Mouse (Mus musculus): ENCODE measurements at regions not wholly inside any gene's neighbourhood (a gene's known extent, or its start where the extent isn't known, plus 50 kb on each side); places are given as distances from the start of the nearest gene placed in this dataset.

GRCm38 (mm10) chr6:120596717-120597116 lies 65.6 kb upstream of the Hdhd5 start:
- 77% methylated on average over 3 of the region's 3 CpGs for WGBS
- Histone ChIP-seq H3K4me1 (replicated peaks; ENCODE audit: control insufficient read depth, insufficient read depth, low read length) (peaks cover 6% of the 10 kb centered on the region), H3K4me3 (ENCODE audit: low read length) (no peak overlapping the region), H3K9me3 (ENCODE audit: control insufficient read depth, low read length) (no peaks in the 10 kb centered on the region), H3K9ac (ENCODE audit: low read length) (no peak overlapping the region), H3K27ac (ENCODE audit: low read length) (no peak overlapping the region), H3K4me2 (ENCODE audit: low read depth, low read length) (no peak overlapping the region), H3K27me3 (ENCODE audit: control insufficient read depth, insufficient read depth, low read depth, low read length) (no peaks in the 10 kb centered on the region), H3K36me3 (ENCODE audit: control insufficient read depth, insufficient read depth, low read length) (no peaks in the 10 kb centered on the region)
- ATAC-seq (ENCODE audit: low read depth), result no peak

DNA sequence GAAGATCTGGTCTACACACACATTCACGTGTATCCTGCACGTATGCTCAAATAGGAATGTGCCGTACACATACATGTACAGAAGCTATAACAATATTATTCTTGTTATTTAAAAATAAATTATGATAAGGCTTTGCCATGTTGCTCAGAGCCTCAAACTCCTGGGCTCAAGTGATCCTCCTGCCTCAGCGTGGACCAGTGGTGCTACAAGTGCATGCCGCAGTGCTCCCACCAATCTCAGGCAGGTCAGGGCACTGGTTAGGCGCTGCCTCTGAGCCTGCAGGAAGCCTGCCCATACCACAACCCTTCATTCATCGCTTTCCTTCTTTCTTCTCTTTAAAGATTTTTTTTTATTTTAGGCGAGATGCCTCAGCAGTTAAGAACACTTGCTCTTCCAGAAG lies 63.3 kb upstream of the Hdhd5 start:
- Histone ChIP-seq H3K27me3 (ENCODE audit: control insufficient read depth, insufficient read depth, low read depth, low read length) (no peaks in the 10 kb centered on the region), H3K4me2 (ENCODE audit: low read depth, low read length) (no peak overlapping the region), H3K9ac (ENCODE audit: low read length) (no peak overlapping the region), H3K27ac (ENCODE audit: low read length) (no peak overlapping the region), H3K4me3 (ENCODE audit: low read length) (no peak overlapping the region), H3K9me3 (ENCODE audit: control insufficient read depth, low read length) (no peaks in the 10 kb centered on the region), H3K4me1 (replicated peaks; ENCODE audit: control insufficient read depth, insufficient read depth, low read length) (peaks cover 6% of the 10 kb centered on the region), H3K36me3 (ENCODE audit: control insufficient read depth, insufficient read depth, low read length) (no peaks in the 10 kb centered on the region)
- WGBS, result 85% methylated on average over 8 of the region's 8 CpGs
- no peak for ATAC-seq (ENCODE audit: low read depth)

GRCm38 (mm10) chr6:120592705-120593104 lies 61.6 kb upstream of the Hdhd5 start:
- Histone ChIP-seq H3K36me3 (ENCODE audit: control insufficient read depth, insufficient read depth, low read length) (no peaks in the 10 kb centered on the region), H3K4me1 (replicated peaks; ENCODE audit: control insufficient read depth, insufficient read depth, low read length) (peaks cover 6% of the 10 kb centered on the region), H3K9ac (ENCODE audit: low read length) (no peak overlapping the region; the same call in 1 of the 2 replicates), H3K27ac (ENCODE audit: low read length) (no peak overlapping the region), H3K27me3 (ENCODE audit: control insufficient read depth, insufficient read depth, low read depth, low read length) (no peaks in the 10 kb centered on the region), H3K4me2 (ENCODE audit: low read depth, low read length) (peak overlapping the region; percentile 25; the same call in 1 of the 2 replicates), H3K4me3 (ENCODE audit: low read length) (no peak overlapping the region), H3K9me3 (ENCODE audit: control insufficient read depth, low read length) (no peaks in the 10 kb centered on the region)
- WGBS, result 42% methylated on average over 7 of the region's 7 CpGs
- no peak for ATAC-seq (ENCODE audit: low read depth)

DNA sequence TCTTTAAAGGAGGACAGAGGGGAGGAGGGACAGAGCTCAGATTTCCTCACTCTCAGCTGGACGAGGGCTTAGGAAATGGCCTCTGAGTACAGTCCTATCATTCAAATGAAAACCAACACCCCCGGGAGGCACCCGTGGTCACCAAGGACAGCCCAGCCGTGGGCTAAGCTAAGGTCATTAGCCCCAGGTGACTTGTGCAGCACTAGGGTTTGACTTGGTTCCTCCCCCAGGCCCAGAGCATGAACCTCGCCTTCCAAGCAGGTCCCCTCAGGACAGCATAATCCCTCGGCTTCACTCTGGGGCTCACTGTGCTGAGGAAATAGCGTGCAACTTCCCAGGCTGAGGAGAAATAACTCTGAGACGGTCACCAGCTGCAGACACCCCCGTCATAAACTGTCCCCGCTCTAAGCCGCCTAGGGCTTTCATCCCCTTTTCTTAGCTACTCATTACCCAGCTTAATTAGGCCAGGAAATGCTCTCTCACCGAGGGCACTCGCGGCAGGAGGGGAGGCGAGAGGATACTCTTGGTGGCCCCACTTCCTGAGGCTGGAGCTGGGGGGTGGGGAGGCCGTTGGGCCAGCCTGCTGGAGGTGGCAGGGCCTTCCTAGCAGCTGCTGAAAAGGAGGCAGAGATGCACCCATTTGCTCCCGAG lies 61.0 kb upstream of the Hdhd5 start:
- Histone ChIP-seq H3K9me3 (ENCODE audit: control insufficient read depth, low read length) (no peaks in the 10 kb centered on the region), H3K27me3 (ENCODE audit: control insufficient read depth, insufficient read depth, low read depth, low read length) (no peaks in the 10 kb centered on the region), H3K4me3 (ENCODE audit: low read length) (no peak overlapping the region), H3K36me3 (ENCODE audit: control insufficient read depth, insufficient read depth, low read length) (no peaks in the 10 kb centered on the region), H3K4me2 (ENCODE audit: low read depth, low read length) (peak overlapping the region; percentile 25), H3K27ac (ENCODE audit: low read length) (no peak overlapping the region), H3K9ac (ENCODE audit: low read length) (no peak overlapping the region; the same call in 1 of the 2 replicates), H3K4me1 (replicated peaks; ENCODE audit: control insufficient read depth, insufficient read depth, low read length) (peaks cover 6% of the 10 kb centered on the region)
- peak; percentile 49; the same call in 1 of the 2 replicates for ATAC-seq (ENCODE audit: low read depth)
- WGBS, result 9% methylated on average over 17 of the region's 17 CpGs

DNA sequence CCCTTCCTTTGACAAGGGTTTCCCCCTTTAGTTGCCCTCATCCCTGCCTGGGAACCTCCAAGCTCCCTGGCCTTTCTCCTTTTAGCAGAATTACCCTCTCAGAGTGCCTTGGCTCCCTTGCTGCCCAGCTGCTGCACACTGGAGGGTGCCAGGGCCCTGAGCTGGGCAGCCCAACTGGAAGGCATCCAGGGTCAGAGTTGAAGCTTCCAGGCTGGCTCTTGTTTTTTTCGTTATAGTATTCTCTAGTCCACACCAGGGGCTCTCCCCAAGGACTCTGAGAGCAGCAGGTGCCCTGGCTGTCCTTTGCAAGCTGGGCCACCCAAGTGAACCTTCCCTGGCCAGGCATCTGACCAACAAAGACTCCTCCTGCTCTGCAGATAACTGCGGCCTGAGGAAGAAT lies 59.1 kb upstream of the Hdhd5 start:
- Histone ChIP-seq H3K27me3 (ENCODE audit: control insufficient read depth, insufficient read depth, low read depth, low read length) (no peaks in the 10 kb centered on the region), H3K4me1 (replicated peaks; ENCODE audit: control insufficient read depth, insufficient read depth, low read length) (peaks cover 6% of the 10 kb centered on the region), H3K4me3 (ENCODE audit: low read length) (no peak overlapping the region), H3K9ac (ENCODE audit: low read length) (no peak overlapping the region), H3K36me3 (ENCODE audit: control insufficient read depth, insufficient read depth, low read length) (no peaks in the 10 kb centered on the region), H3K4me2 (ENCODE audit: low read depth, low read length) (no peak overlapping the region), H3K27ac (ENCODE audit: low read length) (no peak overlapping the region), H3K9me3 (ENCODE audit: control insufficient read depth, low read length) (no peaks in the 10 kb centered on the region)
- no peak for ATAC-seq (ENCODE audit: low read depth)
- WGBS, result 71% methylated on average over 2 of the region's 2 CpGs

- Histone ChIP-seq H3K27ac (ENCODE audit: low read length) (no peak overlapping the region), H3K36me3 (ENCODE audit: control insufficient read depth, insufficient read depth, low read length) (no peaks in the 10 kb centered on the region), H3K4me3 (ENCODE audit: low read length) (no peak overlapping the region), H3K4me2 (ENCODE audit: low read depth, low read length) (no peak overlapping the region), H3K9ac (ENCODE audit: low read length) (no peak overlapping the region), H3K9me3 (ENCODE audit: control insufficient read depth, low read length) (no peaks in the 10 kb centered on the region), H3K27me3 (ENCODE audit: control insufficient read depth, insufficient read depth, low read depth, low read length) (no peaks in the 10 kb centered on the region), H3K4me1 (replicated peaks; ENCODE audit: control insufficient read depth, insufficient read depth, low read length) (peaks cover 6% of the 10 kb centered on the region)
- 81% methylated on average over 11 of the region's 11 CpGs for WGBS
- no peak for ATAC-seq (ENCODE audit: low read depth)
Observed at GRCm38 (mm10) chr6:120588701-120589659, 57.9 kb upstream of the Hdhd5 start.

DNA sequence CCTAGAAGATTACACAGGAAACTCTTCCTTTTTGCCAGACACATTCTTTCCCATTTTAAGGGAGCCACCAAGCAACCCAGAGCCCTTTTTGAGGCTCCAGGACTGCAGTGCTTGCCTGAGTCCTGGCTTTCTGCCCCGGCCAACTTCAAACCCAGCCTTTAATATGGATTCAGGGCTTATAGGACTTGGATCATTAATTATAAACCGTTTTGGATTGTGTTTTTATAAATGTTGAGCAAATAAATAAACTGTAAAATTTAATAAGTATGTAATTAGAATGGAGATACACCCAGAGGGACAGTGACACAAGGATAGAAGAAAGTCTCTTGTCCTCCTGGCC lies 54.8 kb upstream of the Hdhd5 start:
- WGBS, result 48% methylated on average over 2 of the region's 2 CpGs
- Histone ChIP-seq H3K4me3 (ENCODE audit: low read length) (no peak overlapping the region), H3K9ac (ENCODE audit: low read length) (no peak overlapping the region; the same call in 1 of the 2 replicates), H3K27ac (ENCODE audit: low read length) (no peak overlapping the region), H3K4me1 (replicated peaks; ENCODE audit: control insufficient read depth, insufficient read depth, low read length) (no peaks in the 10 kb centered on the region), H3K9me3 (ENCODE audit: control insufficient read depth, low read length) (no peaks in the 10 kb centered on the region), H3K4me2 (ENCODE audit: low read depth, low read length) (no peak overlapping the region), H3K27me3 (ENCODE audit: control insufficient read depth, insufficient read depth, low read depth, low read length) (no peaks in the 10 kb centered on the region), H3K36me3 (ENCODE audit: control insufficient read depth, insufficient read depth, low read length) (no peaks in the 10 kb centered on the region)
- no peak for ATAC-seq (ENCODE audit: low read depth)

GRCm38 (mm10) chr6:120585118-120585940 lies 54.2 kb upstream of the Hdhd5 start:
- Histone ChIP-seq H3K4me3 (ENCODE audit: low read length) (no peak overlapping the region), H3K9ac (ENCODE audit: low read length) (no peak overlapping the region; the same call in 1 of the 2 replicates), H3K36me3 (ENCODE audit: control insufficient read depth, insufficient read depth, low read length) (no peaks in the 10 kb centered on the region), H3K27ac (ENCODE audit: low read length) (no peak overlapping the region), H3K4me1 (replicated peaks; ENCODE audit: control insufficient read depth, insufficient read depth, low read length) (no peaks in the 10 kb centered on the region), H3K4me2 (ENCODE audit: low read depth, low read length) (no peak overlapping the region), H3K27me3 (ENCODE audit: control insufficient read depth, insufficient read depth, low read depth, low read length) (no peaks in the 10 kb centered on the region), H3K9me3 (ENCODE audit: control insufficient read depth, low read length) (no peaks in the 10 kb centered on the region)
- no peak for ATAC-seq (ENCODE audit: low read depth)
- 41% methylated on average over 9 of the region's 9 CpGs for WGBS

- WGBS, result 87% methylated on average over 2 of the region's 2 CpGs
- Histone ChIP-seq H3K36me3 (ENCODE audit: control insufficient read depth, insufficient read depth, low read length) (no peaks in the 10 kb centered on the region), H3K27me3 (ENCODE audit: control insufficient read depth, insufficient read depth, low read depth, low read length) (peaks cover 2% of the 10 kb centered on the region; the same call in 1 of the 2 replicates), H3K4me1 (replicated peaks; ENCODE audit: control insufficient read depth, insufficient read depth, low read length) (peaks cover 10% of the 10 kb centered on the region), H3K4me2 (ENCODE audit: low read depth, low read length) (no peak overlapping the region), H3K9me3 (ENCODE audit: control insufficient read depth, low read length) (no peaks in the 10 kb centered on the region), H3K27ac (ENCODE audit: low read length) (no peak overlapping the region), H3K4me3 (ENCODE audit: low read length) (no peak overlapping the region), H3K9ac (ENCODE audit: low read length) (no peak overlapping the region)
- ATAC-seq (ENCODE audit: low read depth), result no peak
Observed at GRCm38 (mm10) chr6:120581748-120582147, 50.6 kb upstream of the Hdhd5 start.

Data from lung, embryonic 16.5 days (tissue).